Mouse (Mus musculus): ENCODE data around the gene Ntf5.

DNA sequence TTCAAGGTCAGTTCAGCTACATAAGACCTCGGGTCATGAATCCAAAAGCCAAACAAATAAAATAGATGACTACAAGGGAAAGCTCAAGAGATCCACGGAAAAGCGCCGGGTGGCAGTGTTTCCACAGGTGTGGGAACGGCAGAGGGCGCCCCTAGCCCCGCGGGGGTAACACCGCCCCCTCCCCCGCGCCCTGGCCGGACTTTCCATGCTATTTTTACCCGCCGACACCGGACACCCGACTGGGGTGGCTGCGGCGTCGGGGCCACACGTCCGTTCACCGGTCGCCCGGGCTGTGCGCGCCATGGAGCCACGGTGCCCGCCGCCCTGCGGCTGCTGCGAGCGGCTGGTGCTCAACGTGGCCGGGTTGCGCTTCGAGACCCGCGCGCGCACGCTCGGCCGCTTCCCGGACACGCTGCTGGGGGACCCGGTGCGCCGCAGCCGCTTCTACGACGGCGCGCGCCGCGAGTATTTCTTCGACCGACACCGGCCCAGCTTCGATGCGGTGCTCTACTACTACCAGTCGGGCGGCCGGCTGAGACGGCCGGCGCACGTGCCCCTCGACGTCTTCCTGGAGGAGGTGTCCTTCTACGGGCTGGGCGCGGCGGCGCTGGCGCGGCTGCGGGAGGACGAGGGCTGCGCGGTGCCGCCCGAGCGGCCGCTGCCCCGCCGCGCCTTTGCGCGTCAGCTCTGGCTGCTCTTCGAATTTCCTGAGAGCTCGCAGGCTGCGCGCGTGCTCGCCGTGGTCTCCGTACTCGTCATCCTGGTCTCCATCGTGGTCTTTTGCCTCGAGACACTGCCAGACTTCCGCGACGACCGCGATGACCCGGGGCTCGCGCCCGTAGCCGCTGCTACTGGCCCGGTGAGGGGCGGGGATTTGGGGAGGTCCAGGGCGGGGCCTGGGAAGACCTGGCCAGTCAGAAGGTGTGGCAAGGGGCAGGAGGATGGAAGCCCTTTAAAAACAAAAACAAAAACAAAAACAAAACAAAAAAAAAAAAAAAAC is 7.0 kb upstream of the Ntf5 start:
- no peak for TF ChIP-seq POLR2A (IDR thresholded peaks at IDR 0.05; ENCODE audit: extremely low read depth, insufficient read depth, low read length)
- TF ChIP-seq CTCF (IDR thresholded peaks at IDR 0.05; ENCODE audit: extremely low read depth, insufficient read depth, low read length): no peak

Measured in cortical plate, adult 2 months (tissue).